Mouse (Mus musculus): Measurements from ENCODE around the gene Trim69. TPM values are rescaled to one million over a fixed set of nuclear protein-coding genes. Genes with fewer than 3 reads are reported as not detected.

The Trim69 gene
- polyA plus RNA-seq, 1 experiment from 2014 or later: not detected

GRCm38 (mm10) chr2:122218234-122218633 lies 57.7 kb downstream of the Trim69 start:
- WGBS: 60% methylated on average over 2 of the region's 2 CpGs
- Histone ChIP-seq H3K4me3 (ENCODE audit: low read depth, low read length) (no peak overlapping the region), H3K4me2 (ENCODE audit: low read length) (no peak overlapping the region), H3K36me3 (ENCODE audit: control insufficient read depth, insufficient read depth, low read length) (no peaks in the 10 kb centered on the region), H3K27me3 (replicated peaks; ENCODE audit: control insufficient read depth, insufficient read depth, low read length) (no peaks in the 10 kb centered on the region), H3K4me1 (ENCODE audit: control insufficient read depth, insufficient read depth, low read length) (no peaks in the 10 kb centered on the region), H3K9ac (ENCODE audit: low read length) (no peak overlapping the region), H3K9me3 (replicated peaks; ENCODE audit: control insufficient read depth, low read length) (no peaks in the 10 kb centered on the region), H3K27ac (ENCODE audit: low read depth, low read length) (no peak overlapping the region)
- DNase-seq (ENCODE audit: low spot score): no peak
- no peak for ATAC-seq

DNA sequence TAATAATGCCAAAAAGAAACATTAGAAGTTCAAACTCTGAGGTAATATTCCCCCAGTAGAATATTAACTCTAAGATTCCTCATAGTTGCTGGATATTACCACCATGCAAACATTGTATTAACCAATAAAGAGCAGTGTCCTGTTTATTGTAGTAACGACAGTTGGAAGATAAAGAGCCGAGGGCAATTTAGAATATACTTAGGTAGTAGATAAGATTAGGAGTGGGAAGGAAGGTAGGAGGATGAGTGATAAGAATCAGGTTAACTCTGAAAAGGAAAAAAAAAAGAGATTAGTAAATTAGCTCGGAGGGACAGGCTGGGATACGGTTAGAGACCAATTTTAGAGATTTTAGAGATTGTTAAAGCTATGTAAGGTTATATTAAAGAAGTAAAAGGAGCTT lies 60.9 kb downstream of the Trim69 start:
- 83% methylated on average over 4 of the region's 4 CpGs for WGBS
- Histone ChIP-seq H3K4me1 (ENCODE audit: control insufficient read depth, insufficient read depth, low read length) (no peaks in the 10 kb centered on the region), H3K4me2 (ENCODE audit: low read length) (no peak overlapping the region), H3K27ac (ENCODE audit: low read depth, low read length) (no peak overlapping the region), H3K9me3 (replicated peaks; ENCODE audit: control insufficient read depth, low read length) (no peaks in the 10 kb centered on the region), H3K27me3 (replicated peaks; ENCODE audit: control insufficient read depth, insufficient read depth, low read length) (no peaks in the 10 kb centered on the region), H3K4me3 (ENCODE audit: low read depth, low read length) (no peak overlapping the region), H3K36me3 (ENCODE audit: control insufficient read depth, insufficient read depth, low read length) (no peaks in the 10 kb centered on the region), H3K9ac (ENCODE audit: low read length) (no peak overlapping the region)
- ATAC-seq (no peak), DNase-seq (ENCODE audit: low spot score) (no peak)

DNA sequence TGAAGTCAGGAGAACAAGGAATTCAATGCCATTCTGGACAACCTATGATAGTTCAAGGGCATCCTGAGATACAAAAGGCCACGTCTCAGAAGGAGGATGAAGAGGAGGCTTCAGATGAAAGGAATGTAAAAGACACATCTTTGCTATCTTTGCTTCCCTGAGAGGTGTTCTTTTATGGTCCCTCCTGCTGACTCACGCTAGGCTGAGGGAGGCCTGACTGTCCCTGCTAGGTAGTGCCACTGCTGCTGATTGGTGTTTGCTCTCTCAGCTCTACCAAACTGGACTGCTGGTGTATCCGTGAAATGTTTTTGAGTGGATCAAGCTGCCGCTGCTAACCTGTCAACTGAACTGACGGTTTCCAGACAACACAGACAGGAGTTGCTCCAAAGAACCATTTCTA lies 61.3 kb downstream of the Trim69 start:
- no peaks in the 10 kb centered on the region for H3K9me3 ChIP-seq (replicated peaks; ENCODE audit: control insufficient read depth, low read length)
- ATAC-seq: no peak
- no peak for DNase-seq (ENCODE audit: low spot score)
- H3K4me1 ChIP-seq (ENCODE audit: control insufficient read depth, insufficient read depth, low read length): no peaks in the 10 kb centered on the region
- no peak overlapping the region for H3K27ac ChIP-seq (ENCODE audit: low read depth, low read length)
- 66% methylated on average over 5 of the region's 5 CpGs for WGBS
- no peaks in the 10 kb centered on the region for H3K36me3 ChIP-seq (ENCODE audit: control insufficient read depth, insufficient read depth, low read length)
- H3K9ac ChIP-seq (ENCODE audit: low read length): no peak overlapping the region
- H3K4me3 ChIP-seq (ENCODE audit: low read depth, low read length): no peak overlapping the region
- H3K27me3 ChIP-seq (replicated peaks; ENCODE audit: control insufficient read depth, insufficient read depth, low read length): no peaks in the 10 kb centered on the region
- H3K4me2 ChIP-seq (ENCODE audit: low read length): no peak overlapping the region

- no peaks in the 10 kb centered on the region for H3K9me3 ChIP-seq (replicated peaks; ENCODE audit: control insufficient read depth, low read length)
- no peaks in the 10 kb centered on the region for H3K27me3 ChIP-seq (replicated peaks; ENCODE audit: control insufficient read depth, insufficient read depth, low read length)
- H3K36me3 ChIP-seq (ENCODE audit: control insufficient read depth, insufficient read depth, low read length): no peaks in the 10 kb centered on the region
- H3K4me3 ChIP-seq (ENCODE audit: low read depth, low read length): no peak overlapping the region
- no peak for DNase-seq (ENCODE audit: low spot score)
- ATAC-seq: no peak
- no peak overlapping the region for H3K4me2 ChIP-seq (ENCODE audit: low read length)
- no peak overlapping the region for H3K27ac ChIP-seq (ENCODE audit: low read depth, low read length)
- H3K4me1 ChIP-seq (ENCODE audit: control insufficient read depth, insufficient read depth, low read length): no peaks in the 10 kb centered on the region
- 94% methylated on average over 5 of the region's 5 CpGs for WGBS
- no peak overlapping the region for H3K9ac ChIP-seq (ENCODE audit: low read length)
These were observed 61.8 kb downstream of the Trim69 start for GRCm38 (mm10) chr2:122222272-122222671.

GRCm38 (mm10) chr2:122223654-122224053 lies 63.2 kb downstream of the Trim69 start:
- Histone ChIP-seq H3K9me3 (replicated peaks; ENCODE audit: control insufficient read depth, low read length) (no peaks in the 10 kb centered on the region), H3K4me1 (ENCODE audit: control insufficient read depth, insufficient read depth, low read length) (no peaks in the 10 kb centered on the region), H3K4me2 (ENCODE audit: low read length) (no peak overlapping the region), H3K27me3 (replicated peaks; ENCODE audit: control insufficient read depth, insufficient read depth, low read length) (no peaks in the 10 kb centered on the region), H3K9ac (ENCODE audit: low read length) (no peak overlapping the region), H3K36me3 (ENCODE audit: control insufficient read depth, insufficient read depth, low read length) (no peaks in the 10 kb centered on the region), H3K4me3 (ENCODE audit: low read depth, low read length) (no peak overlapping the region), H3K27ac (ENCODE audit: low read depth, low read length) (no peak overlapping the region)
- ATAC-seq (no peak), DNase-seq (ENCODE audit: low spot score) (no peak)

Other genes with a start within 250 kb of the Trim69 start
- gene Ctdspl2, start 204.7 kb upstream of the Trim69 start, polyA plus RNA-seq (2014; fragmentation: Nextera tagmentation; extraction: Ambion mirVana): 40.1 and 48.9 TPM in 2 replicates
- 0.50 and 0.83 TPM in 2 replicates for gene Mageb3, start 204.6 kb upstream of the Trim69 start, polyA plus RNA-seq (2014; fragmentation: Nextera tagmentation; extraction: Ambion mirVana)
- gene Eif3j1, start 132.2 kb upstream of the Trim69 start, polyA plus RNA-seq (2014; fragmentation: Nextera tagmentation; extraction: Ambion mirVana): 9.7 and 9.9 TPM in 2 replicates
- gene Spg11, start 42.3 kb upstream of the Trim69 start, polyA plus RNA-seq (2014; fragmentation: Nextera tagmentation; extraction: Ambion mirVana): 8.2 and 9.6 TPM in 2 replicates
- gene B2m, start 13.0 kb upstream of the Trim69 start, polyA plus RNA-seq (2014; fragmentation: Nextera tagmentation; extraction: Ambion mirVana): 89.8 and 92.2 TPM in 2 replicates
- gene Patl2, start 25.5 kb downstream of the Trim69 start, polyA plus RNA-seq (2014; fragmentation: Nextera tagmentation; extraction: Ambion mirVana): not detected in 2 replicates
- gene Terb2, start 25.6 kb downstream of the Trim69 start, polyA plus RNA-seq (2014; fragmentation: Nextera tagmentation; extraction: Ambion mirVana): not detected in 2 replicates
- gene Sord, start 74.0 kb downstream of the Trim69 start, polyA plus RNA-seq (2014; fragmentation: Nextera tagmentation; extraction: Ambion mirVana): 19.7 and 20.1 TPM in 2 replicates
- not detected in 2 replicates for gene Duox2, start 137.7 kb downstream of the Trim69 start, polyA plus RNA-seq (2014; fragmentation: Nextera tagmentation; extraction: Ambion mirVana)
- not detected in 2 replicates for gene Duoxa2, start 138.2 kb downstream of the Trim69 start, polyA plus RNA-seq (2014; fragmentation: Nextera tagmentation; extraction: Ambion mirVana)
- gene Duoxa1, start 153.0 kb downstream of the Trim69 start, polyA plus RNA-seq (2014; fragmentation: Nextera tagmentation; extraction: Ambion mirVana): not detected in 2 replicates
- gene Duox1, start 155.0 kb downstream of the Trim69 start, polyA plus RNA-seq (2014; fragmentation: Nextera tagmentation; extraction: Ambion mirVana): 0.06 TPM in 1 of 2 replicates, not detected in the other
- gene Shf, start 208.5 kb downstream of the Trim69 start, polyA plus RNA-seq (2014; fragmentation: Nextera tagmentation; extraction: Ambion mirVana): 9.7 and 12.4 TPM in 2 replicates

All from forebrain, embryonic 14.5 days (tissue).